Mouse (Mus musculus) colon, adult 2 months (tissue): ENCODE results near the gene Acot10. TPM values are rescaled to one million over a fixed set of nuclear protein-coding genes. Genes with fewer than 3 reads are reported as not detected.

Source experiments
- polyA plus RNA-seq: library from polyadenylated mRNA; depleted of rRNA; stranded (reverse); fragments of >200 nt; gene quantifications from 2 replicates; pipeline ENCODE4 v1.2.3, GENCODE M21; 2012; rRNA removed

Acot10 gene
- polyA plus RNA-seq, result not detected in 2 replicates

DNA sequence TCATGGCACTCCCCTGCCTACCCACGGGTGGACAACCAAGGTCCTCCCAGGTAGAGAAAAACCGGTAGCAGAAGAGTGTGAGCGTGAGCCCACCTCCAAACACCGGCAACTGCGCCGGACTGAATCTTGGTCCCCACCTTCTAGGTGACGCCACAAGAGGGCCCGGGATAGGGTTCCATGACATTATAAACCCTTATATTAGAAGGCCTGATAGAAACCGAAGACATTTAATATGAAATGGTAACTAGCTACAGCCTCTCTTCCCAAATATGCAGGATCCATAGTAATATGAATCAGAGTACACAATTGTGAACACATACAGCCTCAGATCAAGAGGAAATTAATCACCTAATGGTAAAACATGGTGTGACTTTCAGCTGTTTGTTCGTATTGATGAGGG lies at the start of gene Acot10:
Gene Acot10 (minus strand): TSS at position 101 of the 400 bp plus-strand sequence.

Other genes starting within 250 kb of the Acot10 start
- gene Cdh12, start 217.5 kb downstream of the Acot10 start, polyA plus RNA-seq, result not detected in 2 replicates